In the genomic region with DNA sequence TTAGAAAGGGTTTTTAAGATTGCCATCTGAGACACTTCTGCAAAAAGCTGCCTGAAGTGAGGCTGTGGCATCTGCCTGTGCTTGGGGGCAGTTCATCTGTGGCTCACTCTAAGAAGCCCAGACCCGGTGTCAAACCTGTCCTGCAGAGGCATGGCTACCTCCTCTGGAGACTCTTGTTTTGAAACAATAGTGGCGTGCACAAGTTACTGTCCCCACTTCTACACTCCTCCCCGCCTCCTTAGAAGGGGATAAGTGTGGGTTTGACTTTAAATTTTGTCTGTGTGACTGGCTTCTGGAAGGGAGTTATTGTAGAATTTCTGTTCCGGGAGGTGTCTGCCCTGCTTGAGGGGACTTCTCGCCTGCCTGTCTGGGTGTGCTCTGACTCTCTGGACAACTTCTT, we compare ENCODE assay signal across 14 mouse cellular contexts.
DNase-seq lines count a peak whose midpoint lies in the region; ATAC-seq and TF ChIP-seq lines count a peak whose summit lies in the region.
"Had no signal": no experiment of that assay in that cellular context is flagged by ENCODE, and none has a peak within 500 bp of the region (broad histone marks: within the 10 kb centered on the region; RNA-seq: fewer than 3 reads in every experiment).

No protein-coding gene starts in this region.

- no peak for DNase-seq in layer of hippocampus, adult 2 months (ENCODE audit: low spot score in 2 of 2)
- DNase-seq in layer of hippocampus, adult 9-10 months (ENCODE audit: low spot score) = no peak
- DNase-seq in heart, embryonic 10.5 days (ENCODE audit: low spot score) = no peak
- no peak for DNase-seq in adrenal gland, postnatal 10 days
- DNase-seq in adipocyte (ENCODE audit: low spot score) = no peak
- DNase-seq: adrenal gland, adult 8-10 months; cerebellum, adult 11 months; kidney, postnatal 14 days had no signal

- H3K9me3 ChIP-seq in forebrain, embryonic 12.5 days = no peaks in the 10 kb centered on the region
- H3K9me3 ChIP-seq in hindbrain, embryonic 16.5 days (ENCODE audit: control insufficient read depth, low read length) = no peaks in the 10 kb centered on the region
- no peaks in the 10 kb centered on the region for H3K9me3 ChIP-seq in neural tube, embryonic 13.5 days
- H3K9me3 ChIP-seq in heart, embryonic 10.5 days = no peaks in the 10 kb centered on the region
- H3K9me3 ChIP-seq: heart, embryonic 13.5 days; liver, embryonic 12.5 days had no signal

- H3K9ac ChIP-seq in forebrain, embryonic 12.5 days = 0 out of 2 replicates have a peak overlapping the region, but pooled peaks have one; percentile 36
- H3K9ac ChIP-seq in hindbrain, embryonic 16.5 days (ENCODE audit: low read depth, low read length) = no peak overlapping the region
- peak overlapping the region; percentile 41; the same call in 1 of the 2 replicates for H3K9ac ChIP-seq in neural tube, embryonic 13.5 days
- H3K9ac ChIP-seq: heart, embryonic 13.5 days; liver, embryonic 12.5 days had no signal

- no peaks in the 10 kb centered on the region for H3K36me3 ChIP-seq in forebrain, embryonic 12.5 days (replicated peaks)
- no peaks in the 10 kb centered on the region for H3K36me3 ChIP-seq in hindbrain, embryonic 16.5 days (ENCODE audit: control insufficient read depth, insufficient read depth, low read length)
- H3K36me3 ChIP-seq in neural tube, embryonic 13.5 days = no peaks in the 10 kb centered on the region
- H3K36me3 ChIP-seq in heart, embryonic 10.5 days = no peaks in the 10 kb centered on the region
- H3K36me3 ChIP-seq: heart, embryonic 13.5 days; liver, embryonic 12.5 days had no signal

- WGBS in forebrain, embryonic 12.5 days = 21% methylated on average over 5 of the region's 5 CpGs
- 12% methylated on average over 5 of the region's 5 CpGs for WGBS in hindbrain, embryonic 16.5 days
- 13% methylated on average over 5 of the region's 5 CpGs for WGBS in neural tube, embryonic 13.5 days
- WGBS in heart, embryonic 10.5 days = 10% methylated on average over 5 of the region's 5 CpGs

- peaks cover 40% of the 10 kb centered on the region for H3K4me1 ChIP-seq in forebrain, embryonic 12.5 days
- H3K4me1 ChIP-seq in hindbrain, embryonic 16.5 days (ENCODE audit: control insufficient read depth, insufficient read depth, low read depth, low read length) = peaks cover 13% of the 10 kb centered on the region
- peaks cover 43% of the 10 kb centered on the region for H3K4me1 ChIP-seq in neural tube, embryonic 13.5 days (replicated peaks)
- 0 out of 2 replicates have a peak, but pooled peaks cover 5% of the 10 kb centered on the region for H3K4me1 ChIP-seq in heart, embryonic 10.5 days

- H3K27ac ChIP-seq in layer of hippocampus, adult 2 months = peak overlapping the region; percentile 99
- peak overlapping the region; percentile 96 for H3K27ac ChIP-seq in forebrain, embryonic 12.5 days
- H3K27ac ChIP-seq in hindbrain, embryonic 16.5 days (ENCODE audit: low read depth, low read length) = peak overlapping the region; percentile 82
- H3K27ac ChIP-seq in neural tube, embryonic 13.5 days (replicated peaks) = peak overlapping the region; percentile 99
- H3K27ac ChIP-seq in heart, embryonic 10.5 days = no peak overlapping the region
- H3K27ac ChIP-seq: heart, embryonic 13.5 days; liver, embryonic 12.5 days had no signal

- H3K27me3 ChIP-seq in forebrain, embryonic 12.5 days = no peaks in the 10 kb centered on the region
- H3K27me3 ChIP-seq in hindbrain, embryonic 16.5 days (replicated peaks; ENCODE audit: control insufficient read depth, insufficient read depth, low read length) = no peaks in the 10 kb centered on the region
- no peaks in the 10 kb centered on the region for H3K27me3 ChIP-seq in neural tube, embryonic 13.5 days
- peaks cover 55% of the 10 kb centered on the region for H3K27me3 ChIP-seq in heart, embryonic 10.5 days (ENCODE audit: insufficient read depth, poor library complexity, severe bottlenecking)

- H3K4me3 ChIP-seq in layer of hippocampus, adult 2 months = no peak overlapping the region
- H3K4me3 ChIP-seq in forebrain, embryonic 12.5 days (replicated peaks) = no peak overlapping the region
- H3K4me3 ChIP-seq in hindbrain, embryonic 16.5 days (ENCODE audit: low read length) = no peak overlapping the region
- no peak overlapping the region for H3K4me3 ChIP-seq in neural tube, embryonic 13.5 days
- H3K4me3 ChIP-seq in heart, embryonic 10.5 days = no peak overlapping the region
- H3K4me3 ChIP-seq: heart, embryonic 13.5 days; liver, embryonic 12.5 days had no signal

- ATAC-seq in forebrain, embryonic 12.5 days (ENCODE audit: low FRiP score) = no peak
- no peak for ATAC-seq in hindbrain, embryonic 16.5 days
- no peak for ATAC-seq in neural tube, embryonic 13.5 days (ENCODE audit: low read depth)
- ATAC-seq: inflammation-experienced regulatory T-cells, adult 6 months; liver, embryonic 12.5 days had no signal

- peak overlapping the region; percentile 62 for H3K4me2 ChIP-seq in forebrain, embryonic 12.5 days
- peak overlapping the region; percentile 89; the same call in 1 of the 2 replicates for H3K4me2 ChIP-seq in hindbrain, embryonic 16.5 days (ENCODE audit: low read length)
- H3K4me2 ChIP-seq in neural tube, embryonic 13.5 days = peak overlapping the region; percentile 71
- H3K4me2 ChIP-seq: heart, embryonic 13.5 days; liver, embryonic 12.5 days had no signal

- TF ChIP-seq CTCF in layer of hippocampus, adult 2 months (conservative IDR thresholded peaks at IDR 0.05) = no peak
